Mouse (Mus musculus): Measurements from ENCODE around the gene Gpam. TPM values are rescaled to one million over a fixed set of nuclear protein-coding genes. Genes with fewer than 3 reads are reported as not detected.

Gpam gene
- 0.93 and 6.5 TPM in 2 replicates for polyA plus RNA-seq (2012; ENCODE audit: low replicate concordance)

DNA sequence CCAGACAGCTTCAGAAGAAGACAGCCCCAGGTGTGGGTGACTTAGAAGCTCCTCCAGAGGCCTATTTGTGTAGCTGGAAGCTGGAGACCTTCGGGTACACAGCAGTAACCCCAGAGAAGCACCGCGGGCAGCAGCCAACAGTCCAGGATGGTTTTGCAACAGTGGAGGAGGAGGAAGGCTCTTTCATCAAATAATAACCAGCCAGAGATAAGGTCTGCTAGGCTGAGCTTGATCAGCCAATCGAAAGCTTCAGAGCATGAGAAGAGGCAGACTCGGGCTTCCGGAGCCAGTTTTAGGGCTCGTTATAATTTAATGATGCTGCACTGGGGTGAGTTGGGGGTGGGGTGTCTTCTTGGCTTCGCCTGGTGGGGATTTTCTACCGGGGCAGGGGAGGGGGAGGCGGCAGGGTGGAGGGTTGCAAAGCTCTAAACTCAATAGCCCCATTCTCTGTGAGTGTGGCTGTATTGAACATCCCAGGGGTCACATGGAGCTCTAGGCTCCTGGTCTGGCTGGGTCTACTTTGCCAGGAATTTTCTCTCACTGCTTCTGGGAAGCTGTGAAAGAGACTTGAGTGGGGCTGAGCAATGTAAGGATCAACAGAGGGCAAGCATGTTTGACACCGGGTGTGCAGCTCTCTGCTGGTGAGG lies at the start of gene Gpam:
Gene Gpam (minus strand): TSS at position 167 of the 647 bp plus-strand sequence.

Other genes with a start within 250 kb of the Gpam start
- gene Tectb, start 53.5 kb upstream of the Gpam start, polyA plus RNA-seq (2012; ENCODE audit: low replicate concordance): not detected in 2 replicates
- gene Gucy2g, start 114.0 kb upstream of the Gpam start, polyA plus RNA-seq (2012; ENCODE audit: low replicate concordance): not detected in 2 replicates
- 17.1 and 32.1 TPM in 2 replicates for gene Acsl5, start 124.7 kb upstream of the Gpam start, polyA plus RNA-seq (2012; ENCODE audit: low replicate concordance)
- 7.3 and 25.9 TPM in 2 replicates for gene Zdhhc6, start 188.8 kb upstream of the Gpam start, polyA plus RNA-seq (2012; ENCODE audit: low replicate concordance)
- gene Vti1a, start 189.1 kb upstream of the Gpam start, polyA plus RNA-seq (2012; ENCODE audit: low replicate concordance): 5.3 and 7.4 TPM in 2 replicates